Mouse (Mus musculus): Measurements from ENCODE around the gene Csnk1d.

Gene Csnk1d

GRCm38 (mm10) chr11:120987608-120988007 is 3.5 kb downstream of the Csnk1d start:
- no peak for DNase-seq (ENCODE audit: low read depth, low spot score)

GRCm38 (mm10) chr11:120984448-120985330 is 6.4 kb downstream of the Csnk1d start:
- no peak for DNase-seq (ENCODE audit: low read depth, low spot score)

- no peak for DNase-seq (ENCODE audit: low read depth, low spot score)
These were observed 8.7 kb downstream of the Csnk1d start for GRCm38 (mm10) chr11:120982459-120982858.

- DNase-seq (ENCODE audit: low read depth, low spot score), result no peak
These were observed 9.5 kb downstream of the Csnk1d start for GRCm38 (mm10) chr11:120981661-120982060.

- no peak for DNase-seq (ENCODE audit: low read depth, low spot score)
These were observed 10.6 kb downstream of the Csnk1d start for GRCm38 (mm10) chr11:120980427-120981035.

GRCm38 (mm10) chr11:120979711-120980426 is 11.3 kb downstream of the Csnk1d start:
- DNase-seq (ENCODE audit: low read depth, low spot score), result no peak

- no peak for DNase-seq (ENCODE audit: low read depth, low spot score)
These were observed 17.8 kb downstream of the Csnk1d start for GRCm38 (mm10) chr11:120973318-120973717.

- DNase-seq (ENCODE audit: low read depth, low spot score), result no peak
These were observed 19.9 kb downstream of the Csnk1d start for GRCm38 (mm10) chr11:120971237-120971636.

- DNase-seq (ENCODE audit: low read depth, low spot score), result no peak
These were observed 21.4 kb downstream of the Csnk1d start for GRCm38 (mm10) chr11:120969742-120970141.

- no peak for DNase-seq (ENCODE audit: low read depth, low spot score)
These were observed 25.5 kb downstream of the Csnk1d start for GRCm38 (mm10) chr11:120965587-120965986.

GRCm38 (mm10) chr11:120964195-120965157 is 26.7 kb downstream of the Csnk1d start:
- DNase-seq (ENCODE audit: low read depth, low spot score), result no peak

GRCm38 (mm10) chr11:120962909-120963308 is 28.2 kb downstream of the Csnk1d start:
- no peak for DNase-seq (ENCODE audit: low read depth, low spot score)

GRCm38 (mm10) chr11:120962050-120962771 is 28.9 kb downstream of the Csnk1d start:
- no peak for DNase-seq (ENCODE audit: low read depth, low spot score)

GRCm38 (mm10) chr11:120961594-120961993 is 29.5 kb downstream of the Csnk1d start:
- DNase-seq (ENCODE audit: low read depth, low spot score), result no peak

- no peak for DNase-seq (ENCODE audit: low read depth, low spot score)
These were observed 30.9 kb downstream of the Csnk1d start for GRCm38 (mm10) chr11:120960248-120960647.

- DNase-seq (ENCODE audit: low read depth, low spot score), result no peak
These were observed 31.6 kb downstream of the Csnk1d start for GRCm38 (mm10) chr11:120959564-120959963.

- DNase-seq (ENCODE audit: low read depth, low spot score), result no peak
These were observed 32.1 kb downstream of the Csnk1d start for GRCm38 (mm10) chr11:120959066-120959465.

GRCm38 (mm10) chr11:120957731-120958257 is 33.3 kb downstream of the Csnk1d start:
- DNase-seq (ENCODE audit: low read depth, low spot score), result no peak

GRCm38 (mm10) chr11:120957052-120957451 is 34.1 kb downstream of the Csnk1d start:
- DNase-seq (ENCODE audit: low read depth, low spot score), result no peak

GRCm38 (mm10) chr11:120955701-120956100 is 35.4 kb downstream of the Csnk1d start:
- no peak for DNase-seq (ENCODE audit: low read depth, low spot score)

All from CD4-positive helper T cell, adult 2 months (primary cell).